Mouse (Mus musculus): ENCODE results near the gene Sass6. TPM values are rescaled to one million over a fixed set of nuclear protein-coding genes. Genes with fewer than 3 reads are reported as not detected.
"Not testable (repeated sequence)": the region's sequence is repeated elsewhere in the genome, so short reads cannot be mapped to it uniquely, and the experiment has no call there.

Gene Sass6
- polyA plus RNA-seq, 1 experiment from 2014 or later = 15.5 TPM

GRCm38 (mm10) chr3:116652033-116652446 lies 57.3 kb downstream of the Sass6 start:
- DNase-seq (ENCODE audit: low spot score) (peak; percentile 9), ATAC-seq (ENCODE audit: low read depth) (no peak)
- H3K4me1 ChIP-seq (ENCODE audit: control insufficient read depth, insufficient read depth, low read length) = peaks cover 3% of the 10 kb centered on the region; the same call in 1 of the 2 replicates
- H3K9me3 ChIP-seq (ENCODE audit: control insufficient read depth, low read length) = no peaks in the 10 kb centered on the region
- H3K4me3 ChIP-seq (ENCODE audit: low read depth, low read length) = no peak overlapping the region
- peaks cover 33% of the 10 kb centered on the region for H3K36me3 ChIP-seq (ENCODE audit: control insufficient read depth, insufficient read depth, low read length)
- H3K9ac ChIP-seq (ENCODE audit: low read depth, low read length) = no peak overlapping the region
- H3K4me2 ChIP-seq (ENCODE audit: low read depth, low read length) = no peak overlapping the region
- no peaks in the 10 kb centered on the region for H3K27me3 ChIP-seq (replicated peaks; ENCODE audit: control insufficient read depth, insufficient read depth, low read length)
- H3K27ac ChIP-seq (replicated peaks; ENCODE audit: low read depth, low read length) = no peak overlapping the region
- 57% methylated on average over 3 of the region's 3 CpGs for WGBS

DNA sequence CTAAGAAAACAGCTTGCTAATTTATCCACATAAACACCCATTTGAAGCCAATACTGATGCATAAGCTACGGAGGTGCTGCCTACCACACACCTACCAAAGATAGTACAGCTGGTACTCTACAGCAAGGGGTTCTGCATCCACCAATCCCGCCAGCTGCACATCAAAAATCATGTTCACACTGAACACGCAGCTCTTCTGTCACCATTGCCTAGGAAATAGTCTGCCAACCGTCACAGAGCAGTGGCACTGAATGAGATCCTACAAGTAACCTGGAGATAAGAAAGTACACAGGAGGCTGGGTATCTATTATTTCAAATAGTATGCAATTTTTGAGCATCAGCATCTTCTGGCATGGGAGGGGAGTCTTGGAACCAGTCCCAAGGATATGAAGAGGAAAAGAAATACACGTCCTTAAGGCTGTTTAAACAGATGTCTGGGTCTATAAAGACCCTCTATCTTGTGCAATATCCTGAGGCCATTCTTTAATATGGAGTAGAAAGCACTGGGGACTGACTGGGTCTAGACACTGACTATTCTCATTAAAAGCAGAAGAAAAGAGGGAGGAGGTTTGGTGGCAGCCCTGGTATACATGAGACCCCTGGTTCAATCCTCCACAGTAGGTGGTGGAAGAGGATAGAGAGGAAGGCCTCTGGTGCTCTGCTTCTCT lies 58.6 kb downstream of the Sass6 start:
- WGBS = 75% methylated on average over 5 of the region's 5 CpGs
- H3K36me3 ChIP-seq (ENCODE audit: control insufficient read depth, insufficient read depth, low read length) = peaks cover 22% of the 10 kb centered on the region
- no peak overlapping the region for H3K9ac ChIP-seq (ENCODE audit: low read depth, low read length)
- H3K4me3 ChIP-seq (ENCODE audit: low read depth, low read length) = no peak overlapping the region
- H3K27ac ChIP-seq (replicated peaks; ENCODE audit: low read depth, low read length) = no peak overlapping the region
- no peaks in the 10 kb centered on the region for H3K27me3 ChIP-seq (replicated peaks; ENCODE audit: control insufficient read depth, insufficient read depth, low read length)
- ATAC-seq (ENCODE audit: low read depth) (no peak), DNase-seq (ENCODE audit: low spot score) (no peak)
- no peaks in the 10 kb centered on the region for H3K9me3 ChIP-seq (ENCODE audit: control insufficient read depth, low read length)
- no peak overlapping the region for H3K4me2 ChIP-seq (ENCODE audit: low read depth, low read length)
- peaks cover 12% of the 10 kb centered on the region; the same call in 1 of the 2 replicates for H3K4me1 ChIP-seq (ENCODE audit: control insufficient read depth, insufficient read depth, low read length)

DNA sequence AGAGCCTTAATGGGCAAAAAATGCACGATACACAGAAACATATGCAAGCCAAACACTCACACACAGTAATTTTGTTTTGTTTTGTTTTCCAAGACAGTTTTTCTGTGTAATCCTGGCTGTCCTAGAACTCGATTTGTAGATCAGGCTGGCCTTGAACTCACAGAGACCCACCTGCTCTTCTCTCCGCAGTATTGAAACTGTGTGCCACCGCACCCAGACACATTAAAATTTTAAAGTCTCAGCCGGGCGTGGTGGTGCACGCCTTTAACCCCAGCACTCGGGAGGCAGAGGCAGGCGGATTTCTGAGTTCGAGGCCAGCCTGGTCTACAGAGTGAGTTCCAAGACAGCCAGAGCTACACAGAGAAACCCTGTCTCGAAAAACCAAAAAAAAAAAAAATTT lies 59.3 kb downstream of the Sass6 start:
- not testable (repeated sequence) for H3K27ac ChIP-seq (replicated peaks; ENCODE audit: low read depth, low read length); DNase-seq (ENCODE audit: low spot score); H3K9me3 ChIP-seq (ENCODE audit: control insufficient read depth, low read length); H3K27me3 ChIP-seq (replicated peaks; ENCODE audit: control insufficient read depth, insufficient read depth, low read length); H3K4me2 ChIP-seq (ENCODE audit: low read depth, low read length); ATAC-seq (ENCODE audit: low read depth); H3K4me3 ChIP-seq (ENCODE audit: low read depth, low read length); H3K9ac ChIP-seq (ENCODE audit: low read depth, low read length)
- Histone ChIP-seq H3K36me3 (ENCODE audit: control insufficient read depth, insufficient read depth, low read length) (peaks cover 16% of the 10 kb centered on the region; the same call in 1 of the 2 replicates), H3K4me1 (ENCODE audit: control insufficient read depth, insufficient read depth, low read length) (peaks cover 16% of the 10 kb centered on the region)
- 92% methylated on average over 11 of the region's 11 CpGs for WGBS

DNA sequence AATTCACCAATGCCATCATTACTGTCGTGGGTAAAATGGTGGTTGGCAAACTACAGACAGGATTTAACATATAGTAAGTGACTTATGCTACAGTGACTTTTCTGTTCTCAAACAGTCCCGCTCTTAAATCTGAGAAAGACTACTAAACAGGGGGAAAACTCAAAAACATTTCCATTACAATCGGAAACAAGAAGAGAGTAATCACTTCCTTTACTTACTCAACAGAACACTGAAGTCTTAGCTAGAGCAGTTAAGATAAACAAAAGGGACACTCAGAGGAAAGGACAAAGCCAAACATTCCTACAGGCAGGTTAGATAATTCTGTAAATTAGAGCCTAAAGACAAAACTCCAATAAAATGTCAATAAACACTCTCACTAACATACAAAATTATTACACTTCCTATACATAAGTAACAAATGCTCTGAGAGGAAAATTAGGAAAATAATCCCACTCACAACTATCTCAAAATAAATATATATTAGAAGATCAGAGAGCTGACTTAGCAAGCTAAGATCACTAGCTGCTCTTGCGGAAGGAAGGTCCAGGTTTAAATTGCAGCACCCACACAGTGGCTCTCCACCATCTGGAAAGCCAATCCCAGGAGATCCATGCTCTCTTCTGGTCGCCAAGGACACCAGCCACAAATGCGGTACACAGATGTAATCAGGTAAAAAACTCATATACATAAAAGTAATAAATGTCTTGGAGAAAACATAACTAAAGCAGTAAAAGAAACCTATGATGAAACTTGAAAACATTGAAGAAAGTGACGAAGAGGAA lies 61.6 kb downstream of the Sass6 start:
- DNase-seq (ENCODE audit: low spot score) (no peak), ATAC-seq (ENCODE audit: low read depth) (no peak)
- 77% methylated on average over 7 of the region's 7 CpGs for WGBS
- H3K9me3 ChIP-seq (ENCODE audit: control insufficient read depth, low read length) = no peaks in the 10 kb centered on the region
- H3K4me2 ChIP-seq (ENCODE audit: low read depth, low read length) = no peak overlapping the region
- H3K36me3 ChIP-seq (ENCODE audit: control insufficient read depth, insufficient read depth, low read length) = no peaks in the 10 kb centered on the region
- no peak overlapping the region for H3K4me3 ChIP-seq (ENCODE audit: low read depth, low read length)
- no peaks in the 10 kb centered on the region for H3K27me3 ChIP-seq (replicated peaks; ENCODE audit: control insufficient read depth, insufficient read depth, low read length)
- peaks cover 34% of the 10 kb centered on the region for H3K4me1 ChIP-seq (ENCODE audit: control insufficient read depth, insufficient read depth, low read length)
- H3K27ac ChIP-seq (replicated peaks; ENCODE audit: low read depth, low read length) = no peak overlapping the region
- no peak overlapping the region for H3K9ac ChIP-seq (ENCODE audit: low read depth, low read length)

DNA sequence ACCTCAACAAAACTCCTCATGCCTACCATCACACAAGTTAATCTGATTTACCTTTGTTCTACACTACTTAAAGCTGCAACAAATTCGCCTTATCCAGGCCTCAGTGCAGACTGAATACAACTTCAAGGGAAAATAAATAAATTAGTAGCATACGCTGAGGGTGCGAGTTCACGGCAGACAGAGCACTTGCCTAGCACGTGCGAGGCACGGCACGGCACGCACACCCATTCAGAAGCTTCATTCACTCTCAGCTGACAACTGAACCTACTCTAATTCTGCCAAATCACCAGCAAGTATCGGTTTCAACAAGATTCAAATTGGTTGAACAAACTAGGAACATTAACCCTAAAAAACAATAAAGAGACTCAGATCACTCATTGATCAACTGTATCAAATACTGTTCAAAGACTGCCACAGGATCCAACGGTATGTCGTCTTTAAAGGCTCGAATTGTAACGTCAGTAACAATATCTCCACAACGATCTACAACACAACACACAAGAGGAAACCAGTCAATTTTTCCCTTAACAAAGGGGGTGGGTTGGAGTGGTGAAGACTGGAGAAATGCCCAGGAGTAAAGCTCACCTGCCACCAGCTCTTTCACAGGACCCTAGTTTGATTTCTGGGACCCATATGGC lies 64.3 kb downstream of the Sass6 start:
- Histone ChIP-seq H3K9ac (ENCODE audit: low read depth, low read length) (no peak overlapping the region), H3K27ac (replicated peaks; ENCODE audit: low read depth, low read length) (no peak overlapping the region), H3K4me2 (ENCODE audit: low read depth, low read length) (0 out of 2 replicates have a peak overlapping the region, but pooled peaks have one; percentile 11), H3K9me3 (ENCODE audit: control insufficient read depth, low read length) (no peaks in the 10 kb centered on the region), H3K4me3 (ENCODE audit: low read depth, low read length) (no peak overlapping the region), H3K4me1 (ENCODE audit: control insufficient read depth, insufficient read depth, low read length) (peaks cover 37% of the 10 kb centered on the region), H3K36me3 (ENCODE audit: control insufficient read depth, insufficient read depth, low read length) (no peaks in the 10 kb centered on the region), H3K27me3 (replicated peaks; ENCODE audit: control insufficient read depth, insufficient read depth, low read length) (no peaks in the 10 kb centered on the region)
- ATAC-seq (ENCODE audit: low read depth) (no peak), DNase-seq (ENCODE audit: low spot score) (no peak)
- 46% methylated on average over 15 of the region's 15 CpGs for WGBS

- H3K4me2 ChIP-seq (ENCODE audit: low read depth, low read length) = peak overlapping the region; percentile 72
Measured at GRCm38 (mm10) chr3:116659856-116660430, 65.2 kb downstream of the Sass6 start.

GRCm38 (mm10) chr3:116661288-116661869 lies 66.6 kb downstream of the Sass6 start:
- no peaks in the 10 kb centered on the region for H3K27me3 ChIP-seq (replicated peaks; ENCODE audit: control insufficient read depth, insufficient read depth, low read length)
- no peaks in the 10 kb centered on the region for H3K9me3 ChIP-seq (ENCODE audit: control insufficient read depth, low read length)
- peak overlapping the region; percentile 95 for H3K4me3 ChIP-seq (ENCODE audit: low read depth, low read length)
- DNase-seq (ENCODE audit: low spot score) (peak; percentile 9), ATAC-seq (ENCODE audit: low read depth) (no peak)
- WGBS = 3% methylated on average over 16 of the region's 16 CpGs
- peak overlapping the region; percentile 72 for H3K4me2 ChIP-seq (ENCODE audit: low read depth, low read length)
- peaks cover 34% of the 10 kb centered on the region for H3K4me1 ChIP-seq (ENCODE audit: control insufficient read depth, insufficient read depth, low read length)
- H3K36me3 ChIP-seq (ENCODE audit: control insufficient read depth, insufficient read depth, low read length) = no peaks in the 10 kb centered on the region
- peak overlapping the region; percentile 95 for H3K27ac ChIP-seq (replicated peaks; ENCODE audit: low read depth, low read length)
- peak overlapping the region; percentile 98 for H3K9ac ChIP-seq (ENCODE audit: low read depth, low read length)

More at GRCm38 (mm10) chr3:116659856-116660430, 65.2 kb downstream of the Sass6 start:
- Histone ChIP-seq H3K27ac (replicated peaks; ENCODE audit: low read depth, low read length) (no peak overlapping the region), H3K9me3 (ENCODE audit: control insufficient read depth, low read length) (no peaks in the 10 kb centered on the region), H3K9ac (ENCODE audit: low read depth, low read length) (no peak overlapping the region), H3K4me3 (ENCODE audit: low read depth, low read length) (no peak overlapping the region), H3K36me3 (ENCODE audit: control insufficient read depth, insufficient read depth, low read length) (no peaks in the 10 kb centered on the region), H3K4me1 (ENCODE audit: control insufficient read depth, insufficient read depth, low read length) (peaks cover 37% of the 10 kb centered on the region), H3K27me3 (replicated peaks; ENCODE audit: control insufficient read depth, insufficient read depth, low read length) (no peaks in the 10 kb centered on the region)
- 80% methylated on average over 13 of the region's 13 CpGs for WGBS
- no peak for DNase-seq (ENCODE audit: low spot score)
- ATAC-seq (ENCODE audit: low read depth) = no peak

GRCm38 (mm10) chr3:116661870-116662414 lies 67.2 kb downstream of the Sass6 start:
- DNase-seq (ENCODE audit: low spot score) = no peak
- H3K4me2 ChIP-seq (ENCODE audit: low read depth, low read length) = peak overlapping the region; percentile 72
- H3K9ac ChIP-seq (ENCODE audit: low read depth, low read length) = peak overlapping the region; percentile 98
- ATAC-seq (ENCODE audit: low read depth) = peak; percentile 86
- H3K9me3 ChIP-seq (ENCODE audit: control insufficient read depth, low read length) = no peaks in the 10 kb centered on the region
- H3K4me3 ChIP-seq (ENCODE audit: low read depth, low read length) = peak overlapping the region; percentile 95
- H3K4me1 ChIP-seq (ENCODE audit: control insufficient read depth, insufficient read depth, low read length) = peaks cover 34% of the 10 kb centered on the region
- H3K27ac ChIP-seq (replicated peaks; ENCODE audit: low read depth, low read length) = peak overlapping the region; percentile 95
- 0% methylated on average over 24 of the region's 68 CpGs for WGBS
- H3K27me3 ChIP-seq (replicated peaks; ENCODE audit: control insufficient read depth, insufficient read depth, low read length) = no peaks in the 10 kb centered on the region
- H3K36me3 ChIP-seq (ENCODE audit: control insufficient read depth, insufficient read depth, low read length) = no peaks in the 10 kb centered on the region

All from embryonic facial prominence, embryonic 14.5 days (tissue).